Mouse (Mus musculus) hindbrain, embryonic 16.5 days (tissue): ENCODE data around the gene Nkiras1. TPM values are rescaled to one million over a fixed set of nuclear protein-coding genes. Genes with fewer than 3 reads are reported as not detected.
A peak's percentile ranks its signal among the peaks of the same experiment; 100 is the strongest.
"Not testable (repeated sequence)": the region's sequence is repeated elsewhere in the genome, so short reads cannot be mapped to it uniquely, and the experiment has no call there.

ENCODE experiments used
- ATAC-seq: fragments of 200-750 bp; cut with Nextera tagmentation; 2 replicates; pipeline ENCODE4 v1.8.0; 2017; ENCODE audit warnings: moderate TSS enrichment, moderate library complexity
- H3K27ac ChIP-seq: fragments of 300-500 bp; sonication (generic); 2 replicates; pipeline ENCODE4 v1.5.1; 2014; ENCODE audit warnings: low read depth, mild to moderate bottlenecking, control low read depth, low read length, moderate library complexity
- H3K27me3 ChIP-seq: fragments of 300-500 bp; sonication (generic); replicated peaks from 2 replicates; pipeline ENCODE4 v1.6.1; 2014; ENCODE audit warnings: low read length; ENCODE audit not compliant: control insufficient read depth, insufficient read depth
- H3K36me3 ChIP-seq: fragments of 300-500 bp; sonication (generic); 2 replicates; pipeline ENCODE4 v1.6.1; 2014; ENCODE audit warnings: mild to moderate bottlenecking, low read length, moderate library complexity, mixed read lengths; ENCODE audit not compliant: control insufficient read depth, insufficient read depth
- H3K4me1 ChIP-seq: fragments of 300-500 bp; sonication (generic); 2 replicates; pipeline ENCODE4 v1.6.1; 2014; ENCODE audit warnings: low read depth, low read length; ENCODE audit not compliant: control insufficient read depth, insufficient read depth
- H3K4me2 ChIP-seq: fragments of 300-500 bp; sonication (generic); 2 replicates; pipeline ENCODE4 v1.6.1; 2014; ENCODE audit warnings: mild to moderate bottlenecking, low read length, control low read depth, moderate library complexity
- H3K4me3 ChIP-seq: fragments of 300-500 bp; sonication (generic); 2 replicates; pipeline ENCODE4 v1.5.1; 2014; ENCODE audit warnings: mild to moderate bottlenecking, low read length, control low read depth, moderate library complexity
- H3K9ac ChIP-seq: fragments of 300-500 bp; sonication (generic); 2 replicates; pipeline ENCODE4 v1.6.1; 2014; ENCODE audit warnings: low read depth, mild to moderate bottlenecking, control low read depth, low read length, moderate library complexity
- H3K9me3 ChIP-seq: fragments of 300-500 bp; sonication (generic); 2 replicates; pipeline ENCODE4 v1.6.1; 2014; ENCODE audit warnings: mild to moderate bottlenecking, low read length, moderate library complexity; ENCODE audit not compliant: control insufficient read depth
- WGBS: fragments of 180-500 bp; shearing (Covaris S2); extraction: QIAGEN DNeasy Blood & Tissue Kit; methylation state at CpG from one replicate; pipeline ENCODE4 v1.1.7; 2014; 5-methylcytosine and 5-hydroxymethylcytosine counted together
- polyA plus RNA-seq: library from polyadenylated mRNA; unstranded; fragments of >200 nt; fragmentation: Nextera tagmentation; extraction: Ambion mirVana; gene quantifications from 2 replicates; pipeline ENCODE4 v1.2.1, GENCODE M21; 2015

Gene Nkiras1
- polyA plus RNA-seq, 1 experiment from 2014 or later: 70.4 TPM

- Histone ChIP-seq H3K9ac (no peak overlapping the region), H3K4me3 (no peak overlapping the region), H3K27ac (no peak overlapping the region), H3K36me3 (peaks cover 23% of the 10 kb centered on the region), H3K4me2 (no peak overlapping the region), H3K27me3 (no peaks in the 10 kb centered on the region), H3K9me3 (no peaks in the 10 kb centered on the region), H3K4me1 (peaks cover under 1% of the 10 kb centered on the region; the same call in 1 of the 2 replicates)
- 48% methylated on average over 4 of the region's 4 CpGs for WGBS
- ATAC-seq: peak; percentile 53; the same call in 1 of the 2 replicates
Observed at GRCm38 (mm10) chr14:18263427-18263826, 7.5 kb upstream of the Nkiras1 start.

- Histone ChIP-seq H3K36me3 (peaks cover 18% of the 10 kb centered on the region), H3K4me2 (peak overlapping the region; percentile 82), H3K9ac (peak overlapping the region; percentile 92), H3K4me3 (peak overlapping the region; percentile 76), H3K4me1 (peaks cover 14% of the 10 kb centered on the region), H3K27ac (peak overlapping the region; percentile 88)
- H3K27me3 ChIP-seq, H3K9me3 ChIP-seq: not testable (repeated sequence)
- peak; percentile 0; the same call in 1 of the 2 replicates for ATAC-seq
- 0% methylated on average over 18 of the region's 24 CpGs for WGBS
Observed at GRCm38 (mm10) chr14:18269947-18270528, 898 bp upstream of the Nkiras1 start.

GRCm38 (mm10) chr14:18271666-18272065 is 730 bp downstream of the Nkiras1 start:
- H3K27me3 ChIP-seq: no peaks in the 10 kb centered on the region
- H3K36me3 ChIP-seq: peaks cover 15% of the 10 kb centered on the region
- peak overlapping the region; percentile 74; the same call in 1 of the 2 replicates for H3K27ac ChIP-seq
- H3K4me1 ChIP-seq: peaks cover 14% of the 10 kb centered on the region
- peak overlapping the region; percentile 77 for H3K9ac ChIP-seq
- 3% methylated on average over 6 of the region's 7 CpGs for WGBS
- H3K4me2 ChIP-seq: peak overlapping the region; percentile 56
- H3K9me3 ChIP-seq: no peaks in the 10 kb centered on the region
- H3K4me3 ChIP-seq: peak overlapping the region; percentile 76
- ATAC-seq: no peak

- no peak overlapping the region for H3K4me3 ChIP-seq
- H3K27ac ChIP-seq: no peak overlapping the region
- H3K9ac ChIP-seq: no peak overlapping the region
- H3K4me2 ChIP-seq: no peak overlapping the region
- H3K36me3 ChIP-seq: peaks cover 14% of the 10 kb centered on the region
- ATAC-seq: no peak
- H3K27me3 ChIP-seq: no peaks in the 10 kb centered on the region
- 79% methylated on average over 1 of the region's 1 CpGs for WGBS
- H3K4me1 ChIP-seq: peaks cover 8% of the 10 kb centered on the region
- no peaks in the 10 kb centered on the region for H3K9me3 ChIP-seq
Observed at GRCm38 (mm10) chr14:18274526-18274925, 3.6 kb downstream of the Nkiras1 start.

GRCm38 (mm10) chr14:18280375-18280774 is 9.4 kb downstream of the Nkiras1 start:
- no peak overlapping the region for H3K4me3 ChIP-seq
- ATAC-seq: no peak
- peaks cover 19% of the 10 kb centered on the region for H3K36me3 ChIP-seq
- H3K9me3 ChIP-seq: no peaks in the 10 kb centered on the region
- no peak overlapping the region for H3K27ac ChIP-seq
- WGBS: 67% methylated on average over 5 of the region's 5 CpGs
- H3K9ac ChIP-seq: no peak overlapping the region
- no peaks in the 10 kb centered on the region for H3K27me3 ChIP-seq
- no peak overlapping the region for H3K4me2 ChIP-seq
- no peaks in the 10 kb centered on the region for H3K4me1 ChIP-seq

- H3K27me3 ChIP-seq: no peaks in the 10 kb centered on the region
- H3K27ac ChIP-seq: no peak overlapping the region
- no peak overlapping the region for H3K4me3 ChIP-seq
- no peak overlapping the region for H3K9ac ChIP-seq
- 83% methylated on average over 2 of the region's 2 CpGs for WGBS
- H3K36me3 ChIP-seq: peaks cover 5% of the 10 kb centered on the region; the same call in 1 of the 2 replicates
- no peaks in the 10 kb centered on the region for H3K9me3 ChIP-seq
- no peaks in the 10 kb centered on the region for H3K4me1 ChIP-seq
- no peak for ATAC-seq
- no peak overlapping the region for H3K4me2 ChIP-seq
Observed at GRCm38 (mm10) chr14:18284581-18284980, 13.6 kb downstream of the Nkiras1 start.

- 94% methylated on average over 3 of the region's 3 CpGs for WGBS
- Histone ChIP-seq H3K27me3 (no peaks in the 10 kb centered on the region), H3K4me3 (no peak overlapping the region), H3K4me1 (no peaks in the 10 kb centered on the region), H3K36me3 (peaks cover 3% of the 10 kb centered on the region; the same call in 1 of the 2 replicates), H3K9ac (no peak overlapping the region), H3K27ac (no peak overlapping the region), H3K4me2 (no peak overlapping the region), H3K9me3 (no peaks in the 10 kb centered on the region)
- ATAC-seq: no peak
Observed at GRCm38 (mm10) chr14:18285476-18285875, 14.5 kb downstream of the Nkiras1 start.

- 97% methylated on average over 2 of the region's 2 CpGs for whole genome bisulfite sequencing
- no peak for ATAC-seq
- H3K27me3 ChIP-seq: no peaks in the 10 kb centered on the region
- no peak overlapping the region for H3K4me2 ChIP-seq
- no peaks in the 10 kb centered on the region for H3K9me3 ChIP-seq
- H3K9ac ChIP-seq: no peak overlapping the region
- H3K4me1 ChIP-seq: no peaks in the 10 kb centered on the region
- H3K4me3 ChIP-seq: no peak overlapping the region
- no peak overlapping the region for H3K27ac ChIP-seq
- H3K36me3 ChIP-seq: peaks cover 3% of the 10 kb centered on the region; the same call in 1 of the 2 replicates
Observed at GRCm38 (mm10) chr14:18286441-18286840, 15.5 kb downstream of the Nkiras1 start.

GRCm38 (mm10) chr14:18287391-18287790 is 16.5 kb downstream of the Nkiras1 start:
- peaks cover 3% of the 10 kb centered on the region; the same call in 1 of the 2 replicates for H3K36me3 ChIP-seq
- H3K9me3 ChIP-seq: no peaks in the 10 kb centered on the region
- H3K9ac ChIP-seq: no peak overlapping the region
- no peak overlapping the region for H3K4me2 ChIP-seq
- no peaks in the 10 kb centered on the region for H3K27me3 ChIP-seq
- no peak for ATAC-seq
- H3K27ac ChIP-seq: no peak overlapping the region
- H3K4me3 ChIP-seq: no peak overlapping the region
- H3K4me1 ChIP-seq: no peaks in the 10 kb centered on the region
- 78% methylated on average over 2 of the region's 2 CpGs for WGBS
